Mouse (Mus musculus): ENCODE measurements around the gene Slc4a4. TPM values are rescaled to one million over a fixed set of nuclear protein-coding genes. Genes with fewer than 3 reads are reported as not detected.
A peak's percentile ranks its signal among the peaks of the same experiment; 100 is the strongest.

Gene Slc4a4
- polyA plus RNA-seq, 1 experiment from 2014 or later: 4.6 TPM

- H3K4me3 ChIP-seq (ENCODE audit: low read depth, low read length): no peak overlapping the region
- no peak overlapping the region for H3K27ac ChIP-seq (ENCODE audit: low read depth, low read length)
- ATAC-seq: no peak
- no peak for TF ChIP-seq CTCF (IDR thresholded peaks at IDR 0.05; ENCODE audit: low read depth)
- WGBS: 86% methylated on average over 10 of the region's 10 CpGs
- no peaks in the 10 kb centered on the region for H3K9me3 ChIP-seq (ENCODE audit: control insufficient read depth)
- no peak overlapping the region for H3K4me2 ChIP-seq (replicated peaks; ENCODE audit: low read depth)
- H3K4me1 ChIP-seq (replicated peaks; ENCODE audit: control insufficient read depth, insufficient read depth, low read length): no peaks in the 10 kb centered on the region
- H3K36me3 ChIP-seq (ENCODE audit: control insufficient read depth, insufficient read depth): no peaks in the 10 kb centered on the region
- H3K27me3 ChIP-seq (replicated peaks; ENCODE audit: control insufficient read depth, insufficient read depth, low read length): no peaks in the 10 kb centered on the region
- no peak overlapping the region for H3K9ac ChIP-seq (ENCODE audit: low read depth, low read length)
These were observed 59.2 kb downstream of the Slc4a4 start for GRCm38 (mm10) chr5:88945661-88946339.

GRCm38 (mm10) chr5:88950337-88950736 lies 63.7 kb downstream of the Slc4a4 start:
- no peak for TF ChIP-seq CTCF (IDR thresholded peaks at IDR 0.05; ENCODE audit: low read depth)
- H3K9me3 ChIP-seq (ENCODE audit: control insufficient read depth): no peaks in the 10 kb centered on the region
- 90% methylated on average over 7 of the region's 7 CpGs for WGBS
- no peaks in the 10 kb centered on the region for H3K36me3 ChIP-seq (ENCODE audit: control insufficient read depth, insufficient read depth)
- H3K27me3 ChIP-seq (replicated peaks; ENCODE audit: control insufficient read depth, insufficient read depth, low read length): no peaks in the 10 kb centered on the region
- no peaks in the 10 kb centered on the region for H3K4me1 ChIP-seq (replicated peaks; ENCODE audit: control insufficient read depth, insufficient read depth, low read length)
- ATAC-seq: no peak
- H3K27ac ChIP-seq (ENCODE audit: low read depth, low read length): no peak overlapping the region
- H3K4me3 ChIP-seq (ENCODE audit: low read depth, low read length): no peak overlapping the region
- H3K9ac ChIP-seq (ENCODE audit: low read depth, low read length): no peak overlapping the region
- H3K4me2 ChIP-seq (replicated peaks; ENCODE audit: low read depth): no peak overlapping the region

- peak overlapping the region; percentile 27; the same call in 1 of the 2 replicates for H3K4me2 ChIP-seq (replicated peaks; ENCODE audit: low read depth)
- WGBS: 63% methylated on average over 17 of the region's 17 CpGs
- H3K36me3 ChIP-seq (ENCODE audit: control insufficient read depth, insufficient read depth): no peaks in the 10 kb centered on the region
These were observed 66.3 kb downstream of the Slc4a4 start for GRCm38 (mm10) chr5:88952757-88953577.

GRCm38 (mm10) chr5:88957735-88958134 lies 71.1 kb downstream of the Slc4a4 start:
- Histone ChIP-seq H3K4me3 (ENCODE audit: low read depth, low read length) (no peak overlapping the region), H3K27ac (ENCODE audit: low read depth, low read length) (no peak overlapping the region), H3K9me3 (ENCODE audit: control insufficient read depth) (no peaks in the 10 kb centered on the region), H3K27me3 (replicated peaks; ENCODE audit: control insufficient read depth, insufficient read depth, low read length) (no peaks in the 10 kb centered on the region), H3K4me1 (replicated peaks; ENCODE audit: control insufficient read depth, insufficient read depth, low read length) (peaks cover 6% of the 10 kb centered on the region; the same call in 1 of the 2 replicates), H3K9ac (ENCODE audit: low read depth, low read length) (no peak overlapping the region), H3K36me3 (ENCODE audit: control insufficient read depth, insufficient read depth) (no peaks in the 10 kb centered on the region), H3K4me2 (replicated peaks; ENCODE audit: low read depth) (no peak overlapping the region)
- ATAC-seq: peak; percentile 66
- TF ChIP-seq CTCF (IDR thresholded peaks at IDR 0.05; ENCODE audit: low read depth): no peak
- WGBS: 31% methylated on average over 5 of the region's 5 CpGs

More at GRCm38 (mm10) chr5:88952757-88953577, 66.3 kb downstream of the Slc4a4 start:
- TF ChIP-seq CTCF (IDR thresholded peaks at IDR 0.05; ENCODE audit: low read depth): no peak
- no peaks in the 10 kb centered on the region; the same call in 1 of the 2 replicates for H3K4me1 ChIP-seq (replicated peaks; ENCODE audit: control insufficient read depth, insufficient read depth, low read length)
- H3K4me3 ChIP-seq (ENCODE audit: low read depth, low read length): no peak overlapping the region
- H3K27ac ChIP-seq (ENCODE audit: low read depth, low read length): no peak overlapping the region
- no peak overlapping the region for H3K9ac ChIP-seq (ENCODE audit: low read depth, low read length)
- no peaks in the 10 kb centered on the region for H3K27me3 ChIP-seq (replicated peaks; ENCODE audit: control insufficient read depth, insufficient read depth, low read length)
- no peaks in the 10 kb centered on the region for H3K9me3 ChIP-seq (ENCODE audit: control insufficient read depth)
- no peak for ATAC-seq

- Histone ChIP-seq H3K27me3 (replicated peaks; ENCODE audit: control insufficient read depth, insufficient read depth, low read length) (no peaks in the 10 kb centered on the region), H3K4me1 (replicated peaks; ENCODE audit: control insufficient read depth, insufficient read depth, low read length) (peaks cover 6% of the 10 kb centered on the region; the same call in 1 of the 2 replicates), H3K27ac (ENCODE audit: low read depth, low read length) (no peak overlapping the region), H3K36me3 (ENCODE audit: control insufficient read depth, insufficient read depth) (no peaks in the 10 kb centered on the region), H3K4me3 (ENCODE audit: low read depth, low read length) (no peak overlapping the region), H3K4me2 (replicated peaks; ENCODE audit: low read depth) (no peak overlapping the region), H3K9me3 (ENCODE audit: control insufficient read depth) (no peaks in the 10 kb centered on the region), H3K9ac (ENCODE audit: low read depth, low read length) (no peak overlapping the region)
- TF ChIP-seq CTCF (IDR thresholded peaks at IDR 0.05; ENCODE audit: low read depth): no peak
- no peak for ATAC-seq
- 93% methylated on average over 5 of the region's 5 CpGs for WGBS
These were observed 72.3 kb downstream of the Slc4a4 start for GRCm38 (mm10) chr5:88958966-88959365.

GRCm38 (mm10) chr5:88959412-88959811 lies 72.8 kb downstream of the Slc4a4 start:
- ATAC-seq: no peak
- 95% methylated on average over 6 of the region's 6 CpGs for WGBS

More at GRCm38 (mm10) chr5:88959412-88959811, 72.8 kb downstream of the Slc4a4 start:
- Histone ChIP-seq H3K4me2 (replicated peaks; ENCODE audit: low read depth) (no peak overlapping the region), H3K27ac (ENCODE audit: low read depth, low read length) (no peak overlapping the region), H3K27me3 (replicated peaks; ENCODE audit: control insufficient read depth, insufficient read depth, low read length) (no peaks in the 10 kb centered on the region), H3K9me3 (ENCODE audit: control insufficient read depth) (no peaks in the 10 kb centered on the region), H3K9ac (ENCODE audit: low read depth, low read length) (no peak overlapping the region), H3K4me1 (replicated peaks; ENCODE audit: control insufficient read depth, insufficient read depth, low read length) (peaks cover 6% of the 10 kb centered on the region; the same call in 1 of the 2 replicates), H3K4me3 (ENCODE audit: low read depth, low read length) (no peak overlapping the region), H3K36me3 (ENCODE audit: control insufficient read depth, insufficient read depth) (no peaks in the 10 kb centered on the region)
- TF ChIP-seq CTCF (IDR thresholded peaks at IDR 0.05; ENCODE audit: low read depth): no peak
